Mouse (Mus musculus) testis, adult 2 months (tissue): ENCODE data around the gene Catsperg2.

Experiments
- CTCF ChIP-seq: fragments of 200-500 bp; IDR thresholded peaks from 2 replicates; pipeline ENCODE4 v1.5.1; 2012; ENCODE audit warnings: low read depth, mild to moderate bottlenecking, inconsistent platforms, low read length, moderate library complexity; ENCODE audit not compliant: control insufficient read depth, insufficient read depth, insufficient replicate concordance
- POLR2A ChIP-seq: fragments of 200-500 bp; IDR thresholded peaks from 2 replicates; pipeline ENCODE4 v1.6.1; 2012; ENCODE audit warnings: low read depth, mild to moderate bottlenecking, inconsistent platforms, low read length, moderate library complexity; ENCODE audit not compliant: control insufficient read depth

GRCm38 (mm10) chr7:29773503-29773902, 46.7 kb upstream of the Catsperg2 start:
- TF ChIP-seq POLR2A (no peak), CTCF (no peak)
